Mouse (Mus musculus) C2C12 (cell line): Measurements from ENCODE around the gene Eps15l1. TPM values are rescaled to one million over a fixed set of nuclear protein-coding genes. Genes with fewer than 3 reads are reported as not detected.
A peak's percentile ranks its signal among the peaks of the same experiment; 100 is the strongest.

Experiments used
- H3K27me3 ChIP-seq: one replicate; pipeline ENCODE4 v1.6.1; 2011; ENCODE audit not compliant: control insufficient read depth, insufficient read depth, insufficient read length
- H3K36me3 ChIP-seq: one replicate; pipeline ENCODE4 v1.6.1; 2011; ENCODE audit not compliant: control insufficient read depth, insufficient read depth
- H3K4me3 ChIP-seq: one replicate; pipeline ENCODE4 v1.5.1; 2011; ENCODE audit warnings: mild to moderate bottlenecking, control low read depth; ENCODE audit not compliant: poor library complexity, insufficient read depth, severe bottlenecking
- H3K79me2 ChIP-seq: one replicate; pipeline ENCODE4 v1.6.1; 2011; ENCODE audit not compliant: control insufficient read depth, insufficient read depth
- H3K79me3 ChIP-seq: one replicate; pipeline ENCODE4 v1.6.1; 2011; ENCODE audit warnings: low read depth, control low read depth
- H3ac ChIP-seq: one replicate; pipeline ENCODE3; 2011; ENCODE audit warnings: low read depth; ENCODE audit not compliant: control insufficient read depth, insufficient read length
- CEBPB ChIP-seq: IDR thresholded peaks from one replicate; pipeline ENCODE4 v1.6.1; 2011; ENCODE audit warnings: low read depth, mild to moderate bottlenecking, control low read depth, moderate library complexity
- CTCF ChIP-seq: IDR thresholded peaks from one replicate; pipeline ENCODE4 v1.5.1; 2011; ENCODE audit not compliant: control insufficient read depth, insufficient read depth, insufficient read length
- FOSL1 ChIP-seq: IDR thresholded peaks from one replicate; pipeline ENCODE4 v1.8.0; 2011; ENCODE audit warnings: mild to moderate bottlenecking, low read length; ENCODE audit not compliant: poor library complexity, insufficient read depth, severe bottlenecking
- MAX ChIP-seq: IDR thresholded peaks from one replicate; pipeline ENCODE4 v1.6.1; 2011; ENCODE audit warnings: mild to moderate bottlenecking, control low read depth
- MYOD1 ChIP-seq: IDR thresholded peaks from one replicate; pipeline ENCODE4 v1.6.1; 2011; ENCODE audit warnings: low read depth; ENCODE audit not compliant: control insufficient read depth, insufficient read length
- MYOG ChIP-seq: IDR thresholded peaks from one replicate; pipeline ENCODE4 v1.6.1; 2011; ENCODE audit not compliant: control insufficient read depth, insufficient read length; ENCODE audit errors: extremely low read depth
- USF1 ChIP-seq: IDR thresholded peaks from one replicate; pipeline ENCODE4 v1.6.1; 2011; ENCODE audit warnings: low read depth, mild to moderate bottlenecking, control low read depth, moderate library complexity
- microRNA-seq: library from miRNA; unstranded; fragments of <30 nt; microRNA quantifications from one replicate; pipeline ENCODE4, GENCODE M21; 2019; ENCODE audit warnings: borderline microRNAs expressed
- polyA plus RNA-seq: library from polyadenylated mRNA; unstranded; fragments of >200 nt; fragmentation: generic; extraction: Trizol; gene quantifications from one replicate; pipeline ENCODE4 v1.2.1, GENCODE M21; 2012; ENCODE audit warnings: missing spikeins

The Eps15l1 gene
- polyA plus RNA-seq, 1 experiment, result 29.4 TPM

- Histone ChIP-seq H3K27me3 (no peaks in the 10 kb centered on the region), H3ac (no peak overlapping the region), H3K79me3 (no peaks in the 10 kb centered on the region), H3K79me2 (no peaks in the 10 kb centered on the region), H3K36me3 (no peaks in the 10 kb centered on the region), H3K4me3 (no peak overlapping the region)
- TF ChIP-seq CEBPB (no peak), FOSL1 (no peak), MYOD1 (no peak), MYOG (no peak), USF1 (no peak), CTCF (no peak), MAX (no peak)
Measured at GRCm38 (mm10) chr8:72298928-72299327, 122.3 kb downstream of the Eps15l1 start.

- Histone ChIP-seq H3ac (no peak overlapping the region), H3K79me3 (no peaks in the 10 kb centered on the region), H3K4me3 (no peak overlapping the region), H3K36me3 (no peaks in the 10 kb centered on the region), H3K79me2 (no peaks in the 10 kb centered on the region), H3K27me3 (no peaks in the 10 kb centered on the region)
- TF ChIP-seq USF1 (no peak), MYOD1 (no peak), CEBPB (no peak), CTCF (no peak), FOSL1 (no peak), MAX (no peak), MYOG (no peak)
Measured at GRCm38 (mm10) chr8:72296561-72296960, 124.7 kb downstream of the Eps15l1 start.

GRCm38 (mm10) chr8:72295679-72296078, 125.6 kb downstream of the Eps15l1 start:
- Histone ChIP-seq H3K79me3 (no peaks in the 10 kb centered on the region), H3K27me3 (no peaks in the 10 kb centered on the region), H3ac (no peak overlapping the region), H3K4me3 (no peak overlapping the region), H3K36me3 (no peaks in the 10 kb centered on the region), H3K79me2 (no peaks in the 10 kb centered on the region)
- TF ChIP-seq FOSL1 (no peak), USF1 (no peak), CTCF (no peak), MYOD1 (no peak), CEBPB (no peak), MYOG (no peak), MAX (no peak)

GRCm38 (mm10) chr8:72295125-72295524, 126.1 kb downstream of the Eps15l1 start:
- no peak for TF ChIP-seq CTCF
- no peak for TF ChIP-seq USF1
- TF ChIP-seq CEBPB, result no peak
- no peak for TF ChIP-seq MAX
- TF ChIP-seq MYOG, result no peak
- TF ChIP-seq MYOD1, result no peak
- TF ChIP-seq FOSL1, result no peak

GRCm38 (mm10) chr8:72293309-72293708, 128.0 kb downstream of the Eps15l1 start:
- H3ac ChIP-seq, result no peak overlapping the region
- no peaks in the 10 kb centered on the region for H3K79me2 ChIP-seq
- no peaks in the 10 kb centered on the region for H3K36me3 ChIP-seq
- no peaks in the 10 kb centered on the region for H3K27me3 ChIP-seq
- TF ChIP-seq MAX (no peak), CTCF (no peak), MYOD1 (no peak), CEBPB (no peak), MYOG (no peak), USF1 (no peak), FOSL1 (no peak)
- H3K79me3 ChIP-seq, result no peaks in the 10 kb centered on the region
- H3K4me3 ChIP-seq, result no peak overlapping the region

More at GRCm38 (mm10) chr8:72295125-72295524, 126.1 kb downstream of the Eps15l1 start:
- H3K36me3 ChIP-seq, result no peaks in the 10 kb centered on the region
- H3ac ChIP-seq, result no peak overlapping the region
- H3K79me3 ChIP-seq, result no peaks in the 10 kb centered on the region
- H3K4me3 ChIP-seq, result no peak overlapping the region
- H3K79me2 ChIP-seq, result no peaks in the 10 kb centered on the region
- H3K27me3 ChIP-seq, result no peaks in the 10 kb centered on the region

GRCm38 (mm10) chr8:72291104-72291503, 130.2 kb downstream of the Eps15l1 start:
- no peaks in the 10 kb centered on the region for H3K36me3 ChIP-seq
- H3K79me2 ChIP-seq, result no peaks in the 10 kb centered on the region
- H3ac ChIP-seq, result no peak overlapping the region
- no peak for TF ChIP-seq MYOG
- no peak for TF ChIP-seq FOSL1
- no peak for TF ChIP-seq MYOD1
- TF ChIP-seq CEBPB, result no peak
- no peak for TF ChIP-seq USF1
- no peak for TF ChIP-seq CTCF
- TF ChIP-seq MAX, result no peak
- no peak overlapping the region for H3K4me3 ChIP-seq
- no peaks in the 10 kb centered on the region for H3K27me3 ChIP-seq
- H3K79me3 ChIP-seq, result no peaks in the 10 kb centered on the region

Small RNA genes within 50 kb of the gene (microRNA-seq; reads per million reads assigned to microRNA genes)
- gene Mir7068, result 1.6 reads per million, percentile 36 among the genes with 10 or more reads in this experiment

Other genes starting within 250 kb of the Eps15l1 start
- gene Hsh2d, start 231.8 kb downstream of the Eps15l1 start, polyA plus RNA-seq, result 0.04 TPM
- not detected for gene Cib3, start 208.6 kb downstream of the Eps15l1 start, polyA plus RNA-seq
- not detected for gene Gm11034, start 207.8 kb downstream of the Eps15l1 start, polyA plus RNA-seq
- gene Fam32a, start 201.7 kb downstream of the Eps15l1 start, polyA plus RNA-seq, result 40.7 TPM
- 77.7 TPM for gene Ap1m1, start 181.4 kb downstream of the Eps15l1 start, polyA plus RNA-seq
- 107 TPM for gene Gm10282, start 116.2 kb downstream of the Eps15l1 start, polyA plus RNA-seq
- gene Klf2, start 102.4 kb downstream of the Eps15l1 start, polyA plus RNA-seq, result 9.9 TPM
- 1.6 TPM for gene Calr3, start 22.4 kb upstream of the Eps15l1 start, polyA plus RNA-seq
- gene 1700030K09Rik, start 22.4 kb upstream of the Eps15l1 start, polyA plus RNA-seq, result 5.9 TPM
- gene Cherp, start 53.8 kb upstream of the Eps15l1 start, polyA plus RNA-seq, result 56.9 TPM
- gene Slc35e1, start 71.2 kb upstream of the Eps15l1 start, polyA plus RNA-seq, result 27.5 TPM
- gene Med26, start 126.8 kb upstream of the Eps15l1 start, polyA plus RNA-seq, result 7.8 TPM
- gene Smim7, start 149.6 kb upstream of the Eps15l1 start, polyA plus RNA-seq, result 57.9 TPM
- 16.5 TPM for gene Tmem38a, start 150.6 kb upstream of the Eps15l1 start, polyA plus RNA-seq
- 0.05 TPM for gene Nwd1, start 225.3 kb upstream of the Eps15l1 start, polyA plus RNA-seq